ENCODE assay signal across 9 mouse cellular contexts in the genomic region with DNA sequence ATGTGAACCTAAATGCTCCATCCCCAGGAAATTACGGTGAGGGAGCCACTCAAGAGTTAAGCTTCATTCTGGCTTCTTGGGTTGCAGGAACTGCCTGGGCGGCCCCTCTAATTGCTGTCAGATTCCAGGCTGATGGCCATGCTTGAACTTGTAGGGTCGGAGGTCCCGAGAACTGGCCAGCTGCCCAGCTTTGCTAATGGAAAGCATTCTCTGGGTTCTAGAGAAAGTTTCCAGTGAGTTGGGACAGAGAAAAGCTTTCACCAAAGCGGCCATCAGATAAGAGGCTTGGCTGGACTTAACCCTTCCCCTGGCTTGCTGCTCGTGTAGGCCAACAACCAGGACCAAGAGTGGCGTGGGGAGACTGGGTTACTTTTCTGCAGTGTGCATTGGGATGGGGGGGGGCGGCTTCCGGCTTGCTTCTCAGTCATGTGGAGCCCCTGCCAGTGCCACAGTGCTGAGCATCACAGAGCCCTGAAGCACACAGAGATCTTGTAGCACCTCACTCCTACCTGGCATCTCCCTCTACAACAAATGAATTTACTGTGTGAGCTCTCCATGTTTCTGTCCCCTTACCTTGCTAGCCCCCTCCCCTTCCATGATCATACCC. TPM values are rescaled to one million over a fixed set of nuclear protein-coding genes. Genes with fewer than 3 reads are reported as not detected.
DNase-seq lines count a peak whose midpoint lies in the region; ATAC-seq and TF ChIP-seq lines count a peak whose summit lies in the region.
"Had no signal": no experiment of that assay in that cellular context is flagged by ENCODE, and none has a peak within 500 bp of the region (broad histone marks: within the 10 kb centered on the region; RNA-seq: fewer than 3 reads in every experiment).

No protein-coding gene starts in this region.

- H3K36me3 ChIP-seq in forebrain, postnatal 0 days (ENCODE audit: insufficient read depth): peaks cover 14% of the 10 kb centered on the region; the same call in 1 of the 2 replicates
- H3K36me3 ChIP-seq in forebrain, embryonic 15.5 days: no peaks in the 10 kb centered on the region
- H3K36me3 ChIP-seq in heart, embryonic 13.5 days: no peaks in the 10 kb centered on the region
- H3K36me3 ChIP-seq in kidney, embryonic 16.5 days (ENCODE audit: insufficient read depth, low read length): no peaks in the 10 kb centered on the region

- no peak overlapping the region for H3K4me2 ChIP-seq in forebrain, postnatal 0 days (ENCODE audit: low read depth)
- H3K4me2 ChIP-seq in forebrain, embryonic 15.5 days (replicated peaks): no peak overlapping the region
- no peak overlapping the region for H3K4me2 ChIP-seq in heart, embryonic 13.5 days
- peak overlapping the region; percentile 4; the same call in 1 of the 2 replicates for H3K4me2 ChIP-seq in kidney, embryonic 16.5 days (replicated peaks; ENCODE audit: low read depth, low read length)

- peak; percentile 48 for ATAC-seq in forebrain, postnatal 0 days
- no peak for ATAC-seq in forebrain, embryonic 15.5 days (replicated peaks)
- ATAC-seq in heart, embryonic 13.5 days (ENCODE audit: extremely low read depth, insufficient number of reproducible peaks, low FRiP score, low TSS enrichment): peak; percentile 39; the same call in 1 of the 2 replicates
- peak; percentile 68 for ATAC-seq in kidney, embryonic 16.5 days (ENCODE audit: low FRiP score, low TSS enrichment)

- H3K9me3 ChIP-seq in forebrain, postnatal 0 days (ENCODE audit: low read length): no peaks in the 10 kb centered on the region
- H3K9me3 ChIP-seq in forebrain, embryonic 15.5 days: no peaks in the 10 kb centered on the region
- no peaks in the 10 kb centered on the region for H3K9me3 ChIP-seq in heart, embryonic 13.5 days
- no peaks in the 10 kb centered on the region for H3K9me3 ChIP-seq in kidney, embryonic 16.5 days (ENCODE audit: low read length)

- peak; percentile 61 for DNase-seq in forebrain, postnatal 0 days
- DNase-seq in adipocyte (ENCODE audit: low spot score): peak; percentile 48
- peak; percentile 72 for DNase-seq in lung, postnatal 36 days
- no peak for DNase-seq in cerebellum, adult 18-20 months
- DNase-seq in thymus, postnatal 10 days (ENCODE audit: low spot score in 2 of 2): no peak

- TF ChIP-seq CTCF in forebrain, postnatal 0 days (IDR thresholded peaks at IDR 0.05; ENCODE audit: low read depth): no peak

- H3K27me3 ChIP-seq in forebrain, postnatal 0 days (ENCODE audit: insufficient read depth, low read length): no peaks in the 10 kb centered on the region
- no peaks in the 10 kb centered on the region for H3K27me3 ChIP-seq in forebrain, embryonic 15.5 days
- H3K27me3 ChIP-seq in heart, embryonic 13.5 days (replicated peaks): peaks cover 12% of the 10 kb centered on the region
- H3K27me3 ChIP-seq in kidney, embryonic 16.5 days (ENCODE audit: insufficient read depth, low read length): no peaks in the 10 kb centered on the region

- no peak overlapping the region for H3K9ac ChIP-seq in forebrain, postnatal 0 days
- H3K9ac ChIP-seq in forebrain, embryonic 15.5 days (replicated peaks): no peak overlapping the region
- H3K9ac ChIP-seq in heart, embryonic 13.5 days: no peak overlapping the region
- no peak overlapping the region for H3K9ac ChIP-seq in kidney, embryonic 16.5 days (replicated peaks; ENCODE audit: low read length)
- H3K9ac ChIP-seq: liver, embryonic 14.5 days had no signal

- H3K4me1 ChIP-seq in forebrain, postnatal 0 days (ENCODE audit: insufficient read depth): no peaks in the 10 kb centered on the region
- 0 out of 2 replicates have a peak, but pooled peaks cover 2% of the 10 kb centered on the region for H3K4me1 ChIP-seq in forebrain, embryonic 15.5 days
- H3K4me1 ChIP-seq in heart, embryonic 13.5 days: peaks cover 36% of the 10 kb centered on the region
- H3K4me1 ChIP-seq in kidney, embryonic 16.5 days (ENCODE audit: insufficient read depth, low read length): peaks cover 44% of the 10 kb centered on the region

- WGBS in forebrain, postnatal 0 days: 43% methylated on average over 9 of the region's 9 CpGs
- WGBS in forebrain, embryonic 15.5 days: 44% methylated on average over 9 of the region's 9 CpGs
- whole genome bisulfite sequencing in heart, embryonic 13.5 days: 23% methylated on average over 9 of the region's 9 CpGs
- 14% methylated on average over 9 of the region's 9 CpGs for WGBS in kidney, embryonic 16.5 days

- H3K27ac ChIP-seq in forebrain, postnatal 0 days (ENCODE audit: low read depth, low read length): no peak overlapping the region
- no peak overlapping the region for H3K27ac ChIP-seq in forebrain, embryonic 15.5 days (replicated peaks)
- H3K27ac ChIP-seq in heart, embryonic 13.5 days (replicated peaks): peak overlapping the region; percentile 38
- H3K27ac ChIP-seq in kidney, embryonic 16.5 days (ENCODE audit: low read length): peak overlapping the region; percentile 91
- H3K27ac ChIP-seq: liver, embryonic 14.5 days had no signal

- H3K4me3 ChIP-seq in forebrain, postnatal 0 days (ENCODE audit: low read depth, low read length): no peak overlapping the region
- H3K4me3 ChIP-seq in forebrain, embryonic 15.5 days: no peak overlapping the region
- H3K4me3 ChIP-seq in heart, embryonic 13.5 days: no peak overlapping the region
- H3K4me3 ChIP-seq in kidney, embryonic 16.5 days (ENCODE audit: low read length): no peak overlapping the region

RNA-seq across cellular contexts. Expression of gene Spire2, which starts 15.8 kb away (rescaled TPM):
- total RNA-seq in forebrain, postnatal 0 days (2014; rRNA removed): 37.0 and 37.8 TPM in 2 replicates
- 21.3 and 24.2 TPM in 2 replicates for polyA plus RNA-seq in forebrain, postnatal 0 days (2015; fragmentation: Nextera tagmentation; extraction: Ambion mirVana)
- 32.9 and 33.0 TPM in 2 replicates for polyA plus RNA-seq in forebrain, embryonic 15.5 days (2015; fragmentation: Nextera tagmentation; extraction: Ambion mirVana)
- 1.1 and 1.7 TPM in 2 replicates for polyA plus RNA-seq in heart, embryonic 13.5 days (2015; fragmentation: Nextera tagmentation; extraction: Ambion mirVana)
- 4.9 and 5.4 TPM in 2 replicates for polyA plus RNA-seq in kidney, embryonic 16.5 days (2015; fragmentation: Nextera tagmentation; extraction: Ambion mirVana)

RNA-seq across cellular contexts. Expression of gene Tcf25, which starts 25.2 kb away (rescaled TPM):
- total RNA-seq in forebrain, postnatal 0 days (2014; rRNA removed): 434 and 487 TPM in 2 replicates
- polyA plus RNA-seq in forebrain, postnatal 0 days (2015; fragmentation: Nextera tagmentation; extraction: Ambion mirVana): 275 and 296 TPM in 2 replicates
- 252 and 259 TPM in 2 replicates for polyA plus RNA-seq in forebrain, embryonic 15.5 days (2015; fragmentation: Nextera tagmentation; extraction: Ambion mirVana)
- polyA plus RNA-seq in heart, embryonic 13.5 days (2015; fragmentation: Nextera tagmentation; extraction: Ambion mirVana): 136 and 141 TPM in 2 replicates
- polyA plus RNA-seq in kidney, embryonic 16.5 days (2015; fragmentation: Nextera tagmentation; extraction: Ambion mirVana): 168 and 175 TPM in 2 replicates

RNA-seq across cellular contexts. Expression of gene Fanca, which starts 30.0 kb away (rescaled TPM):
- 5.0 and 5.6 TPM in 2 replicates for total RNA-seq in forebrain, postnatal 0 days (2014; rRNA removed)
- polyA plus RNA-seq in forebrain, postnatal 0 days (2015; fragmentation: Nextera tagmentation; extraction: Ambion mirVana): 2.6 and 2.7 TPM in 2 replicates
- polyA plus RNA-seq in forebrain, embryonic 15.5 days (2015; fragmentation: Nextera tagmentation; extraction: Ambion mirVana): 15.2 and 15.3 TPM in 2 replicates
- 17.0 and 17.5 TPM in 2 replicates for polyA plus RNA-seq in heart, embryonic 13.5 days (2015; fragmentation: Nextera tagmentation; extraction: Ambion mirVana)
- 36.6 and 43.8 TPM in 2 replicates for polyA plus RNA-seq in kidney, embryonic 16.5 days (2015; fragmentation: Nextera tagmentation; extraction: Ambion mirVana)

RNA-seq across cellular contexts. Expression of gene Mc1r, which starts 58.6 kb away (rescaled TPM):
- total RNA-seq in forebrain, postnatal 0 days (2014; rRNA removed): 0.10 TPM in 1 of 2 replicates, not detected in the other
- polyA plus RNA-seq in forebrain, postnatal 0 days (2015; fragmentation: Nextera tagmentation; extraction: Ambion mirVana): 0.07 and 0.08 TPM in 2 replicates
- polyA plus RNA-seq in forebrain, embryonic 15.5 days (2015; fragmentation: Nextera tagmentation; extraction: Ambion mirVana): 0.15 and 0.23 TPM in 2 replicates
- polyA plus RNA-seq in heart, embryonic 13.5 days (2015; fragmentation: Nextera tagmentation; extraction: Ambion mirVana): not detected in 2 replicates
- polyA plus RNA-seq in kidney, embryonic 16.5 days (2015; fragmentation: Nextera tagmentation; extraction: Ambion mirVana): not detected in 2 replicates

Comparison
In these comparisons a context has a peak if more than half of its experiments do, and no peak if none do; other contexts are left out.
1. DNase-seq: peak in forebrain, postnatal 0 days (single experiment), adipocyte (single experiment) and lung, postnatal 36 days (single experiment); none in cerebellum, adult 18-20 months (0 of 2) and thymus, postnatal 10 days (0 of 2).
2. H3K27ac ChIP-seq: peak in heart, embryonic 13.5 days (single experiment) and kidney, embryonic 16.5 days (single experiment); none in forebrain, postnatal 0 days (single experiment) and forebrain, embryonic 15.5 days (single experiment).